Mouse (Mus musculus) megakaryocyte, embryonic 14.5 days (primary cell): Measurements from ENCODE around the gene Rbfox2.

Source experiments
- FLI1 ChIP-seq: IDR thresholded peaks from 2 replicates; pipeline ENCODE4 v1.6.1; 2012; ENCODE audit warnings: low read length, inconsistent platforms, mixed read lengths
- GATA1 ChIP-seq: IDR thresholded peaks from 3 replicates; pipeline ENCODE4 v1.6.1; 2012; ENCODE audit warnings: mixed read lengths, low read length, inconsistent platforms, borderline replicate concordance

DNA sequence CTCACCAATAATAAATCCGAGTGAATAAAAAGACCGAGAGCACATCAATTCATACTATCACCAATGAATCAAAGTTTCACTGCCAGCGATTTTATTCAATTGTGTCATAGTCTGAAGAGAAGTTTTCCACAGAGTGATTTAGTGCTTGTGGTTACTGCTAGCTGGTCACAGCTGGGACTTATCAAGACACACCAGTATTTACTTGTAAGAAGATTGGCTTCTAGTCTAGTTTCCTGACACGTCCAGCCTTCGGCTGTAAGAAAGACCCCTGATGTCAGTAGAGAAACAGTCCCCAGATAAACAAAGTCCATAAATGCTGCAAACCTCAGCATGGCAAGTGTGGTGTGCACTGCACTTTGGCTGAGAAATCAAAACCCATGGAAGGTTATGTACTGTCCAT lies 145.4 kb downstream of the Rbfox2 start:
- TF ChIP-seq GATA1, result no peak
- no peak for TF ChIP-seq FLI1
